Mouse (Mus musculus) hindbrain, embryonic 10.5 days (tissue): ENCODE data around the gene Serf1. TPM values are rescaled to one million over a fixed set of nuclear protein-coding genes. Genes with fewer than 3 reads are reported as not detected.

Source experiments
- DNase-seq: peaks from one replicate; pipeline ENCODE4 v3.0.0-alpha.2; 2017; ENCODE audit warnings: low spot score
- H3K27ac ChIP-seq: fragments of 300-500 bp; sonication (generic); 2 replicates; pipeline ENCODE4 v1.5.1; 2016; ENCODE audit warnings: mild to moderate bottlenecking, moderate library complexity
- H3K27me3 ChIP-seq: fragments of 300-500 bp; sonication (generic); 2 replicates; pipeline ENCODE4 v1.6.1; 2016; ENCODE audit warnings: mild to moderate bottlenecking; ENCODE audit not compliant: poor library complexity, insufficient read depth, severe bottlenecking
- H3K36me3 ChIP-seq: fragments of 300-500 bp; sonication (generic); 2 replicates; pipeline ENCODE4 v1.6.1; 2016; ENCODE audit warnings: mild to moderate bottlenecking, moderate library complexity
- H3K4me1 ChIP-seq: fragments of 300-500 bp; sonication (generic); replicated peaks from 2 replicates; pipeline ENCODE4 v1.6.1; 2016; ENCODE audit warnings: mild to moderate bottlenecking
- H3K4me3 ChIP-seq: fragments of 300-500 bp; sonication (generic); 2 replicates; pipeline ENCODE4 v1.5.1; 2016; ENCODE audit warnings: mild to moderate bottlenecking, moderate library complexity
- H3K9me3 ChIP-seq: fragments of 300-500 bp; sonication (generic); 2 replicates; pipeline ENCODE4 v1.6.1; 2016; ENCODE audit warnings: mild to moderate bottlenecking, moderate library complexity
- WGBS: fragments of 180-500 bp; shearing (Covaris S2); methylation state at CpG from one replicate; pipeline ENCODE4 v1.1.7; 2016; 5-methylcytosine and 5-hydroxymethylcytosine counted together
- polyA plus RNA-seq: library from polyadenylated mRNA; unstranded; fragments of >200 nt; fragmentation: Nextera tagmentation; extraction: Ambion mirVana; gene quantifications from 2 replicates; pipeline ENCODE4 v1.2.1, GENCODE M21; 2016

Serf1 gene
- polyA plus RNA-seq: 156 and 208 TPM in 2 replicates

DNA sequence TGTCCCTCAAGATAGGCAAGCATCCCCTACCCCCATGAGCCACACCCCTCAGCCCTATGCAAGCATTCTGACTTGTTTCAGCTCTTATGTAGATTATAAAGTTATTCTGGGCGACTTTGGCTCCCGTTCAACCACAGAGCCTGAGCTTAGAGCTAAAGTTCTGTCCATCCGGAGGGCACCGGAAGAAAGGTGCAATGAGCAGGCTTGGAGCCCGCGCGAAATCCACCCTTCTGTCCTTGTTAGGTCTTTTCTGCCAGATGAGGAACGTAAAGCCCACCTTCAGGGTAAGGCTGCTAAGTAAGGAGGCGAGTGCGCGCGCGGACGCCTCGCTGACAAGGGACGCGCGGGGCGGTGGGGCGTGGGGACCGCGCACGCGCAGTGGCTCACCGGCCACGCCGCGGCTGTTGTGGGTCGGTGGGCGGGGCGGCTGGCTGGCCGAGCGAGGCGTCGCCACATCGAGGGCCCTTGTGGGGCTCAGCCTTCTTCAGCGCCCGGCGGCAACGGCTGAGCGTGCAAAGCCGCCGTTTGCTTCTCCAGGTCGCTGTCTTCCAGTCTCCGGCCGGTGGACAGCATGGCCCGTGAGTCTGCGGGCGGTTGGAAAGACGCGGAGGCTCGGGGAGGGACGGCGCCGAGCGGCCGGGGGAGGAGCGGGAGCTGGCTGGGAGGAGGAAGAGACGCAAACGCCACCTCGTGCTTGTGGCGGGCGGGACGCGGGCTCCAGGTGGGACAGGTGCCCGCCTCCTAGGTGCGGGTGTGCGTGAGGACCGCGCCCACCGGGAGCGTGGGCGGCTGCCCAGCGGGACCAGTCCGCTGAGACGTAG lies at the start of gene Serf1:
TSS of gene Serf1 (plus strand) at position 361 of the 821 bp plus-strand sequence.
- no peaks in the 10 kb centered on the region for H3K9me3 ChIP-seq
- peaks cover 11% of the 10 kb centered on the region; the same call in 1 of the 2 replicates for H3K36me3 ChIP-seq
- peak within 1 kb of the TSS; percentile 81 for H3K4me3 ChIP-seq
- peaks cover 30% of the 10 kb centered on the region for H3K4me1 ChIP-seq
- 0 out of 2 replicates have a peak, but pooled peaks cover 5% of the 10 kb centered on the region for H3K27me3 ChIP-seq
- DNase-seq: peak; percentile 85
- under 1% methylated on average over 76 of the region's 76 CpGs for WGBS
- peak within 1 kb of the TSS; percentile 91 for H3K27ac ChIP-seq

- H3K4me3 ChIP-seq: no peak overlapping the region
- no peaks in the 10 kb centered on the region for H3K4me1 ChIP-seq
- H3K9me3 ChIP-seq: no peaks in the 10 kb centered on the region
- no peak for DNase-seq
- 95% methylated on average over 3 of the region's 3 CpGs for WGBS
- peaks cover 92% of the 10 kb centered on the region for H3K36me3 ChIP-seq
- no peaks in the 10 kb centered on the region for H3K27me3 ChIP-seq
- no peak overlapping the region for H3K27ac ChIP-seq
Observed at GRCm38 (mm10) chr13:100063936-100064335, 43.9 kb upstream of the Serf1 start.

- H3K27me3 ChIP-seq: no peaks in the 10 kb centered on the region
- no peak for DNase-seq
Observed at GRCm38 (mm10) chr13:100067821-100068220, 40.0 kb upstream of the Serf1 start.

GRCm38 (mm10) chr13:100071473-100071872 lies 36.3 kb upstream of the Serf1 start:
- H3K9me3 ChIP-seq: no peaks in the 10 kb centered on the region
- H3K4me1 ChIP-seq: no peaks in the 10 kb centered on the region
- WGBS: 94% methylated on average over 8 of the region's 8 CpGs
- no peaks in the 10 kb centered on the region for H3K27me3 ChIP-seq
- no peak overlapping the region for H3K27ac ChIP-seq
- H3K36me3 ChIP-seq: peaks cover 88% of the 10 kb centered on the region
- H3K4me3 ChIP-seq: no peak overlapping the region
- DNase-seq: no peak

More at GRCm38 (mm10) chr13:100067821-100068220, 40.0 kb upstream of the Serf1 start:
- Histone ChIP-seq H3K27ac (no peak overlapping the region), H3K9me3 (no peaks in the 10 kb centered on the region), H3K4me3 (no peak overlapping the region), H3K36me3 (peaks cover 86% of the 10 kb centered on the region), H3K4me1 (no peaks in the 10 kb centered on the region)
- WGBS: 91% methylated on average over 6 of the region's 6 CpGs

DNA sequence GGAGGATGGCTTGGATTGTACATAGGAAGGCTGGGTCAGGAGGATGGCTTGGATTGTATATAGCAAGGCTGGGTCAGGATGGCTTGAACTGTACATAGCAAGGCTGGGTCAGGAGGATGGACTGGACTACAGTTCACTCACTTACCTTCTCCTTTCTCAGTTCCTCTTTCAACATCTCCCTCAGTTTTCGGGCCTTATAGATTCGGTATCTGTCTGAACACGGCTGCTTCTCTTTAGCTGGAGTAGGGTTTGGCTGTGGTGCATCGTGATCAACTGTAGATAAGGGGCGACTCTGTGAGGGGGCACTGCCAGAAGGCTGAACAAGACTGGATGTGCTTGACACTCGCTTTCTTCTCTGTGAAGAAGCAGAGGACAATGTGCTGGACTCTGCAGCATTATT lies 9.0 kb upstream of the Serf1 start:
- Histone ChIP-seq H3K36me3 (peaks cover 57% of the 10 kb centered on the region), H3K4me1 (peaks cover 16% of the 10 kb centered on the region), H3K27ac (no peak overlapping the region), H3K4me3 (no peak overlapping the region), H3K27me3 (no peaks in the 10 kb centered on the region), H3K9me3 (no peaks in the 10 kb centered on the region)
- 93% methylated on average over 6 of the region's 6 CpGs for WGBS
- DNase-seq: no peak

DNA sequence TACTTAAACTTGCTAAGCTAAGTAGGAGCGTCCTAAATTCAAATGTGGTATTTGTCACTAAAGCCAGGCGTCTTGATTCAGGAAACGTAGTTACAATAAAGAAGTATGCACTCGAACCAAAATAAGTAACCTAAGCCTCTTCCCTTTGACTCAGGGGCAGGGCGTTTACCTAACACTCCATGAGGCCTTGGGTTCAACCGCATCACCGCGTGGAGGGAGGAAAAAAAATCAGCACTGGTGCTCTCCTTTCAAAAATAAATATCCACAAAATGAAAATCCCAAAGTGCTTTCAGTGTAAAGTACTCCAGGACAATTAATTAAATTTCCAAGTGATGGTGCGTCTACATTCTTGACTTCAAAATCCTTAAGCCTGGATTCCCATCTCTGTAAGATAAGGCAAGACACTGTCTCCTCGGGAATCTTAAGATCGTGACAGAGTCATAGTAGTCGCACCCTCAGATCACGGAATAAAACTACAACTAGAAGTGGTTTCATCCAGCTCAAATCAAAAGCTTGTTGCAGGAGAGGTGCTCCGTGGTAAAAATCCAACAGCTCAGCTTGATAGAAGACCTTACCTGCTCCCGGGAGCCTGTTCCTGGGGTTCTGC lies 4.7 kb upstream of the Serf1 start:
- Histone ChIP-seq H3K4me3 (peak overlapping the region; percentile 85), H3K4me1 (peaks cover 31% of the 10 kb centered on the region), H3K9me3 (no peaks in the 10 kb centered on the region), H3K36me3 (peaks cover 13% of the 10 kb centered on the region), H3K27me3 (0 out of 2 replicates have a peak, but pooled peaks cover 5% of the 10 kb centered on the region), H3K27ac (peak overlapping the region; percentile 94)
- DNase-seq: no peak
- 9% methylated on average over 15 of the region's 15 CpGs for WGBS

DNA sequence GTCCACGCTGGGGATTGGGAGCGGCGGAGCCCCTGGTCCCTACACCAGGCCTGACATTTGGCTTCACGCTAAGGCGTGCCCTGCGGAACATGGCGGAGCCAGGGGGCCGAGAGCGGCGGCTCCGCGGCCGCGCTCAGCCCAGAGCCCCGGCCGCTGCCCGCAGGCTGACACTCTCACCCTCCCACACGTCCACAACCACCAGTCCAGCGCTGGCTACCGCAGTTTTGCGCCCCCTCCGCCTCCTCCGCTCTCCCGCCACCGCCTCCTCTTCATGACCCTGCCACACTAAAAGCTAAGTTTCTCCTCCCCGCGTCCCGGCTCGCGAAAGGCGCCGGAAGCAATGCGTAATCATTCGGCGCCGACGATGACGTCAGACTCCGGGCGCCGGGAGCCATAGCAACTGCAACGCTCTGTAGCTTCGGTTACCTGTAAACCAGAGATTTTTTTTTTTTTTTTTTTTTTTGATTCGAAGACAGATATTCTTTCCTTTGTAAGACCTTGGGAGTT lies 4.0 kb upstream of the Serf1 start, which contains the start of gene Bdp1:
TSS of gene Bdp1 (minus strand) at position 323 of the 507 bp plus-strand sequence.
- under 1% methylated on average over 44 of the region's 44 CpGs for WGBS
- peak; percentile 94 for DNase-seq

GRCm38 (mm10) chr13:100112218-100112972 lies 4.6 kb downstream of the Serf1 start:
- H3K27me3 ChIP-seq: no peaks in the 10 kb centered on the region
- WGBS: 50% methylated on average over 5 of the region's 5 CpGs
- H3K4me1 ChIP-seq: peaks cover 19% of the 10 kb centered on the region
- H3K4me3 ChIP-seq: no peak overlapping the region
- H3K27ac ChIP-seq: no peak overlapping the region
- DNase-seq: no peak
- peaks cover 32% of the 10 kb centered on the region for H3K36me3 ChIP-seq
- no peaks in the 10 kb centered on the region for H3K9me3 ChIP-seq

More for the DNA sequence above, 4.0 kb upstream of the Serf1 start, which contains the start of gene Bdp1:
- Histone ChIP-seq H3K27ac (peak within 1 kb of the TSS; percentile 94), H3K27me3 (0 out of 2 replicates have a peak, but pooled peaks cover 5% of the 10 kb centered on the region), H3K9me3 (no peaks in the 10 kb centered on the region), H3K36me3 (peaks cover 7% of the 10 kb centered on the region), H3K4me3 (peak within 1 kb of the TSS; percentile 85), H3K4me1 (peaks cover 38% of the 10 kb centered on the region)

- H3K36me3 ChIP-seq: peaks cover 23% of the 10 kb centered on the region
- peak overlapping the region; percentile 97 for H3K4me3 ChIP-seq
- no peak overlapping the region for H3K27ac ChIP-seq
- peaks cover 15% of the 10 kb centered on the region for H3K4me1 ChIP-seq
- DNase-seq: no peak
- H3K27me3 ChIP-seq: no peaks in the 10 kb centered on the region
- no peaks in the 10 kb centered on the region for H3K9me3 ChIP-seq
- WGBS: 85% methylated on average over 3 of the region's 3 CpGs
Observed at GRCm38 (mm10) chr13:100123970-100124369, 16.2 kb downstream of the Serf1 start.

DNA sequence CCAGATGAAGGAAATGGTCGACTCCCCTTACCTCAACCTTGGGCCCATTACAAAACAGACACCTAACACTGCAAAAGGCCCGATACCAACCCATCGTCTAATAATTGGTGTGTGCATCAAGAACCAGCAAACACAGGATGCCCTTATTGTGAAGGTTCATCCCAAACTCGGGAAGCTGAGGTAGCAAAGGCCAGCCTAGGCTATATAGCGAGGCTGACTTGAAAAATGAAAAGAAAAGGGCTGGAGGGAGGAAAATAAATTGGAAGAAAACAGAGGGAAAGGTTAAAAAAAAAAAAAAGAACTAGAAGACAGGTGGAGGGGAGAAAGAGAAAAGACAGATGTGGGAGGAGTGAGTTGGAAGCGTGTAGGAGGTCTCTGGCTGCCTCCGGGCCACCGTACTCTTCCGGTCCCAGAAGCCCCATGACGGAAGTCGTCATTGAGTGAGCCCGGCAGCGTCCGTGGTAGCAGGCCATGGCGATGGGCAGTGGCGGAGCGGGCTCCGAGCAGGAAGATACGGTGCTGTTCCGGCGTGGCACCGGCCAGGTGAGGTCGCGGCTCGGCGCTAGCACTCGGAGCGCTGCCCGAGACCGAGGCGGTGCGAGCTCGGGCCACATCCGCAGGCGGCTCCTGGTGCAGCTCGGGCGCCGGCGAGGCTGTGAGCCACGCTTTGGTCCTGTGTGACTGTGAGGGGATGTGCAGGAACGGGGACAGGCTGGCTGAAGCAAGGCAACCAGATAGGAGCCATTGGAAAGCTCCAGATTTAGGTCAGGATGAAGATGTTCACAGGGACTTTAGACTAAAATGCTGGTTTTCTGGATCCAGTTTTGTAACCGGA lies 16.8 kb downstream of the Serf1 start, which contains the start of gene Smn1:
TSS of gene Smn1 (plus strand) at position 430 of the 835 bp plus-strand sequence.
- no peaks in the 10 kb centered on the region for H3K9me3 ChIP-seq
- no peaks in the 10 kb centered on the region for H3K27me3 ChIP-seq
- 5% methylated on average over 42 of the region's 42 CpGs for WGBS
- H3K27ac ChIP-seq: peak within 1 kb of the TSS; percentile 88
- peak within 1 kb of the TSS; percentile 97 for H3K4me3 ChIP-seq
- H3K4me1 ChIP-seq: peaks cover 15% of the 10 kb centered on the region
- DNase-seq: peak; percentile 91
- peaks cover 30% of the 10 kb centered on the region for H3K36me3 ChIP-seq

- peaks cover 36% of the 10 kb centered on the region for H3K36me3 ChIP-seq
- H3K4me1 ChIP-seq: peaks cover 15% of the 10 kb centered on the region
- no peaks in the 10 kb centered on the region for H3K27me3 ChIP-seq
- WGBS: 5% methylated on average over 10 of the region's 10 CpGs
- peak overlapping the region; percentile 97 for H3K4me3 ChIP-seq
- H3K27ac ChIP-seq: peak overlapping the region; percentile 88
- DNase-seq: no peak
- H3K9me3 ChIP-seq: no peaks in the 10 kb centered on the region
Observed at GRCm38 (mm10) chr13:100125258-100125643, 17.4 kb downstream of the Serf1 start.
